Mouse (Mus musculus): ENCODE measurements at regions not wholly inside any gene's neighbourhood (a gene's known extent, or its start where the extent isn't known, plus 50 kb on each side); places are given as distances from the start of the nearest gene placed in this dataset.

- no peak for DNase-seq (ENCODE audit: low spot score)
Measured at GRCm38 (mm10) chr4:68179551-68179950, 774.6 kb downstream of the Brinp1 start.

GRCm38 (mm10) chr4:68156499-68156898, 797.7 kb downstream of the Brinp1 start:
- no peak for DNase-seq (ENCODE audit: low spot score)

- DNase-seq (ENCODE audit: low spot score) = no peak
Measured at GRCm38 (mm10) chr4:68148483-68149069, 805.6 kb downstream of the Brinp1 start.

DNA sequence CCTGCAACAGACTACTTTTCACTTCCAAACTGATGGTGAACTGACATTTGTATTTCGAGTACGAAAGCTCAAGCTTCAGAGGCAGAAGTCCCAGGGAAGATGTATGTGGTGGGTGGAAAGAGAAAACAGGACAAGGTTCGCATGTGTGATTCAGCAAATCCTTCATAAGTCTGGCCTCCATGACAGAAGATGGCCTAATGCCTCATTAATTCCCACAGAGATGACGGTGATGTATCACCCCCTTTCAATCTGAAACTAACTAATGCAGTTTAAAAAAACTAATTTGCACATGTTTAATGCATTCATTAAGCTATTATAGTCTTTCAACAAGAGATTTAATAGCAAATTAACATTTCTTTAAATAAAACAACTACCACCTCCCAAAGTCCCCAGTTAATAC, 826.1 kb downstream of the Brinp1 start:
- DNase-seq (ENCODE audit: low spot score) = no peak

GRCm38 (mm10) chr4:68114502-68114901, 839.7 kb downstream of the Brinp1 start:
- no peak for DNase-seq (ENCODE audit: low spot score)

GRCm38 (mm10) chr4:68085255-68085654, 868.9 kb downstream of the Brinp1 start:
- no peak for DNase-seq (ENCODE audit: low spot score)

DNA sequence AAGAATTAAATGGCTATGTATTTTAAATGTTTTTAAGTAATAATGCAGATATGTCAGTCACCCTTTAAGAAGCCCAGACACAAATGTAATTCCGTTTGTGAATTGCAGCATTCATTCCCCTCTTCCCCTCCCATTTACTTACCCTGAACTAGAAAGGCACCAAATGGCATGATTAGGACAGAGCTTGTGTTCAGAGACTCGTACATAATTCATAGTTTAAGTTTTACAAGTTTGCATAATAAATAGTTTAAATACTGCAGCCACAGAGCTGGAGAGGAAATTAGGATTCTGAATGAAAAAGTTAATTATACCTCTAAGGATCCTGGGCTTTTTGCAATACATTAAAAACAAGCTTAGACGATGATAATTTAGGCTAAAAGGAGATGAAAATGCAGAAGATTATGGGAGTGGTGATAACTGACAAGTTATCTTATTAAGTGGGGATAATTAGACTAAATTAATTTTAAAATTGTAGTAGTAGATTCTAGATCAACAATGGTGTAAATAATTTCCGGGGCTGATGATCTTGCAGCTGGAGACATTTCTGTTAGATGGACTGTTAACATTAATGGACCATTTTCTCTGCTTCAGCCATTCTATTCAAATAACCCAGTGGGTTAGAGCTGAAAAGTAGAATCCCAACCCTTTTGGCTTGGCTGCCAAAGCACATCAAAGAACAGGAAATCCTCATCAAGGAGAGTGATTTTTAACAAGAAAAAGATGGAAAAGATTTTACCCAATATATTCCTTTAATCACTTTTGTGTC, 897.2 kb downstream of the Brinp1 start:
- no peak for DNase-seq (ENCODE audit: low spot score)

GRCm38 (mm10) chr4:68022891-68023303, 931.3 kb downstream of the Brinp1 start:
- peak; percentile 2 for DNase-seq (ENCODE audit: low spot score)

GRCm38 (mm10) chr4:68011371-68011770, 942.8 kb downstream of the Brinp1 start:
- DNase-seq (ENCODE audit: low spot score) = no peak

GRCm38 (mm10) chr4:67994796-67995283, 959.4 kb downstream of the Brinp1 start:
- no peak for DNase-seq (ENCODE audit: low spot score)

DNA sequence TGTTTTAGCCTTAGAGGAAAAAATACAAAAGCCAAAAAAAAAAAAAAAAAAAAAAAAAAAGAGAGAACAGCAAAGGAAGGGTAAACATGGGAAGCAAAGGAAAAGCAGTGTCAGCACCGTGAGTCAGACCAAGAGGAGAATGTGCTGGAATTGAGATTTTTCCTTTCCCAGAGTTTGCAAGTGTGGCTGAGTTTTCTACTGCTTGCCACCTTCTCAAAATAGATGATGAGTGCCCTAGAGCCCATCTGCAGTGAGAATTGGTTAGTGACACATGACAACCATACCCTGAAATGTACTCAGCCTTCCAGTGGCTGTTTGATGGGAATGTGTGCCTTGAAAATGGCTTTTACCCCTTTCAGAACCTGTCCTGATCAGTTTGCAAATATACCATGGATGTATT, 990.7 kb downstream of the Brinp1 start:
- DNase-seq (ENCODE audit: low spot score) = no peak

DNA sequence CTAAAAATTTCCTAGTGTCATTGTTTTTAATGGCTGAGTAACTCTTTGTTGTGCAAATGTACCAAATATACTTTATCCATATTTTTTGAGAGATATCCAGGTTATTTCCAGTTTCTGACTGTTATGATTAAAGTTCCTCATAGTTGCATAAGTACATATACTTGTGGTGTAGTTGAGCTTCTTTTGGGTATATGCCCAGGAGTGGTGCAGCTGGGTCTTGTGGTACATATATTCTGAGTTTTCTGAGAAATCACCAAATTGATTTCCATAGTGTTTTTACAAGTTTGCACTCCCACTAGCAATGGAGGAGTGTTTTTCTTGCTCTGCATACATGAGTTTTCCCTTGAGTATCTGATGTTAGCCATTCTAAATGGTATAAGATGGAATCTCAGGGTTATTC, 1006.2 kb downstream of the Brinp1 start:
- no peak for DNase-seq (ENCODE audit: low spot score)

DNA sequence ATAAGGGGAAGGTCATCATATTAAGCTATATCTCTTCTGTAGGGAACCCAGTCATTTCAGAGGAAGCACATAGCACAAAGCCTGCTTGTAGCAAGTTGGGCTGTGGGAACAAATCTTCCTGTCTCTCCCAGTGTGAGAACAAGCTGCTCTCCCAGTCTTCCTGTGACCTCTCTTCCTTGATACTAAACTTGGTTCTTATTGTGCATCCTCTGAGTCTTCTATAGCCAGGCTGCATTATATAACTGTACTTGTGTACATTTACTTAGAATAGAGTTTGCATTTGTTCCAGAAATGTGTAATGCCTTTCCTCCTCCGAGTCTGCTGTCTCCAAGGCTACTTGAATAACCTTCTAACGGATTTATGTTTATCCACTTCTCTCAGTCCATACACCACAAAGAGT, 1021.7 kb downstream of the Brinp1 start:
- no peak for DNase-seq (ENCODE audit: low spot score)

DNA sequence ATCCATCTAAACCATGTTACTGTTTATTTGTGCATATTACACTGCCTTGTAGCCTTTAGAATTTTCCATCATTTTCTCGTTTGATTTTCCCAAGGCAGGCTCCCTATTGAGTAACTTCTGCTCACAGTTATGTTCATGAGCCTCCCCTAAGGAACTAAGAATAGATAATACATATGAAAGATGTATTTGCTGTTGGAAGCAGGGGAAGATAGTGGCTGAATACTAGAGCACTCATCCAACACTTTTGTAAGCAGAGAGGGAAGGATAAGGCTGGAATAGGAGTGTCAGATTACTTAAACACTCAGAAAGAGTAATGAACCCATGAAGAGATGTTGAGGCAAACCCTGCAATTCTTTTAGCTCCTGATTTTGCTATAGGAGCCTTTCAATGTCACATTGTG, 1055.1 kb downstream of the Brinp1 start:
- no peak for DNase-seq (ENCODE audit: low spot score)

DNA sequence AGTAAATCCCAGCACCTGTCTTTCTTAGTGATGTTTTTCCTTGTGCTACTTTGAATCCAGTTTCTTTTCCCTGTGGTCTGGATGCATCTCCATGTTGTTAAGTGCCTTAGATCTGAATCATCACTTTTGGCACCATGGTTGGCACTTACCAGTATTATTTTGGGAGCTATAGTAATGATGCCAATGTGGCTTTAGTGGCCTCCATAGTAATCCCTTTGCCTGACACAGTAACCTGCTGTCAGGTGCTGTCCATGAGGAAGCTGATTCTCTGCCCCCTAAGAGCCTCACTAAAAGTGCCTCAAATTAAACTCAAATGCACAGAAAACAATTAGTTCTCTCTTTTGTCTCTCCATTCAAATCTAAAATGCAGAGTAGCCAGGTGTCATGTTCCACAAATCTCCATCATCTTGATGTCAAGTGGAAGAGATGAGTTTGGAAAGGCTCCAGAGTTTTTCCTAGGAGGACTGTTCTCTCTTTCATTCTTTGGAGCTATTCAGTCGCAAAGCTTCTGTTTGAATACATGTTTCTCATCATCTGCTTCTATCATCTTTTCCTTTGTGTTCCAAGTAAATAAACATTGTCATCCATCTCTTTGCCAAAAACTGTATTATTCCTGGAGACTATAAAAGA, 1062.1 kb downstream of the Brinp1 start:
- no peak for DNase-seq (ENCODE audit: low spot score)

GRCm38 (mm10) chr4:67887954-67888353, 1060.6 kb downstream of the Tlr4 start:
- DNase-seq (ENCODE audit: low spot score) = no peak

DNA sequence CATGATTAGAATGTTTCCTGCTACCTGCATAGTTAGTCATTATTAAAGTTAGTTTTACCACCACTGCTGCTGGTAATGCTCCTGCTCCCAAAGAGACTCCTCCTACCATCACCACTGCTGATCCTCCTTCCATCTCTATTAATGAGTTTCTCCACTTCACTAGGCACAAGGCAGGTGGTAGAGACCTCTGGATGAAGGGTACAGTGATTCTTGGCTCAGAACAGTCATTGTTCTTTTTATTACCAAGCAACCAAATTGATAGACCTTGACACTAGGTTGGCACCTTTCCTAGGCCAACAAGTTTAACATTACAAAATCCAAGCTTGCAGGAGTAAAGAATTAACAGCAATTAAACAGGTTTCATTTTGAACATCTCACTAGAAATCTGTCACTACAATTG, 1057.8 kb downstream of the Tlr4 start:
- no peak for DNase-seq (ENCODE audit: low spot score)

- no peak for DNase-seq (ENCODE audit: low spot score)
Measured at GRCm38 (mm10) chr4:67862218-67862617, 1034.8 kb downstream of the Tlr4 start.

- DNase-seq (ENCODE audit: low spot score) = no peak
Measured at GRCm38 (mm10) chr4:67861801-67862200, 1034.4 kb downstream of the Tlr4 start.

DNA sequence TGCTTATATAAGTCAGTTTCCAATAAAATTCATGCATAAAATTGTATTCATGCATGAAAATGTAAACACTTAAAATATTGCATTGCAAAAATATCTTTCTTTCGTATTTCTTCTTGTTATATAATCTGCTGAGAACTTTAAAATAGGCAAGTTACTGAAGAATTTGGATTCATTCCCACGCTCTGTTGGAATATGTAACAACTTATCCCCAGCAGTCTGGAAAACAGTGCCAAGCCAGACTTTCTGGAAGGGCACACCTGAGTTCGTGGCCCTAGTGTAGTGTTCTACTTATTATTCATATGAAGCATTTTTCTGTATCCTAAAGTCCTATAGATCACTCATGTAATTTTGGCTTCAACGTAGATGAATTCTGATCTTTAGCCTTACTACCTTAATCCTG, 1025.6 kb downstream of the Tlr4 start:
- no peak for DNase-seq (ENCODE audit: low spot score)

DNA sequence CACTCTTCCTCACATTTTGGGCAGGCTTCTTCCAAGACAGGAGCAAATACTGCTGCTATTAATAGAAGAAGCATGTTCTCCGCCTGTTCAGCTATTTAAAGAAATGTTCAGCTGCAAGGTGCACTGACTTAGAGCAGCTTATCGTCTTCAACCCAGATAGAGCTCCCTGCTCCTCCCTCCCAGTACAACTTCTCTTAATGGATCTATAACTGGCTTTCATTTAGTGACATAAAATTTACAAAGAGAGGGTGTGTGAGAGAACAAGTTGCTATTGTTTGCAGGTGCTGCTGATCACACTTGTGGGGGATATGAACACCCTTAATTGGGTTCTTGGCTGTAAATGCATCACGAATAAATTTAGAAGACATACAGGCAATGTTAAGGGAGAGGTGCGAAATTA, 1006.0 kb downstream of the Tlr4 start:
- no peak for DNase-seq (ENCODE audit: low spot score)

GRCm38 (mm10) chr4:67825484-67825883, 998.1 kb downstream of the Tlr4 start:
- no peak for DNase-seq (ENCODE audit: low spot score)

DNA sequence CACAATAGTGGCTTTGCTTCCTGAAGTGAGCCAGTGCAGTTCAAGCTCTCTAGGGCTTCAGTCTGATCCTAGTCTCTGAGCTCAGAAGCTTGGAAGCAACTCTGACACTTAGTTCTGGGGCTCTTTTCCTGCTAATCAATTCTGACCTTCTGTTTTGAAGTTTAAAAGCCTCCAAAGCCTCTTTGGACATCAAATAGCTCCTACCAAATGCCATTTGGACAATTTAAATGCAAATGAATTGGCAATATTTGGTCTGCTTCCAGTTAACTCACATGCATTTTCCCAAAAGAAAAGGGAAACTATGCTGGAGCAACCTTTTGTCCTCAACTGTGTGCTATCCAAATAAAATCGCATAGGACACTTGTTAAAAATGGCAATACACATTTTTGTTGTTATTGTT, 968.7 kb downstream of the Tlr4 start:
- no peak for DNase-seq (ENCODE audit: low spot score)

All from adipocyte (in vitro differentiated cells).